Mouse (Mus musculus) G1E (cell line): Measurements from ENCODE around the gene Manf.
A peak's percentile ranks its signal among the peaks of the same experiment; 100 is the strongest.

Experiments used
- CTCF ChIP-seq: IDR thresholded peaks from 2 replicates; pipeline ENCODE4 v1.5.1; 2012; ENCODE audit warnings: low read depth, low read length, inconsistent platforms, mixed read lengths
- GATA1 ChIP-seq: IDR thresholded peaks from 2 replicates; pipeline ENCODE4 v1.6.1; 2012; ENCODE audit warnings: borderline replicate concordance, low read length, inconsistent platforms, mixed read lengths
- GATA2 ChIP-seq: IDR thresholded peaks from 2 replicates; pipeline ENCODE4 v1.6.1; 2012; ENCODE audit warnings: low read depth, low read length, inconsistent platforms, borderline replicate concordance
- POLR2AphosphoS5 ChIP-seq: IDR thresholded peaks from 2 replicates; pipeline ENCODE4 v1.6.1; 2012; ENCODE audit warnings: low read depth, low read length, inconsistent platforms; ENCODE audit not compliant: insufficient replicate concordance
- TAL1 ChIP-seq: conservative IDR thresholded peaks from 2 replicates; pipeline ENCODE4 v1.6.1; 2012; ENCODE audit warnings: low read depth, low read length, inconsistent platforms, mixed read lengths

DNA sequence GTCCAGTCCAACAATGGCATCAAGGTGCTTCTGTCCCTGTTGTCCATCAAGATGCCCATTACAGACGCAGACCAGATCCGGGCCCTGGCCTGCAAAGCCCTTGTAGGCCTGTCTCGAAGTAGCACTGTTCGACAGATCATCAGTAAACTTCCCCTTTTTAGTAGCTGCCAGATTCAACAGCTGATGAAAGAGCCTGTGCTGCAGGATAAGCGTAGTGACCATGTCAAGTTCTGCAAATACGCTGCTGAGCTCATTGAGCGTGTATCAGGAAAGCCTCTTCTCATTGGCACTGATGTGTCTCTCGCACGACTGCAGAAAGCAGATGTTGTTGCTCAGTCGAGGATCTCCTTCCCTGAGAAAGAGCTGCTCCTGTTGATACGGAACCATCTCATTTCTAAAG is 33.7 kb downstream of the Manf start:
- TF ChIP-seq CTCF (no peak), TAL1 (peak; percentile 72), GATA1 (no peak), GATA2 (no peak), POLR2AphosphoS5 (no peak)
